8 mouse cellular contexts compared by ENCODE assay signal in genomic region chr2:69885451-69886305, GRCm38 (mm10). TPM values are rescaled to one million over a fixed set of nuclear protein-coding genes. Genes with fewer than 3 reads are reported as not detected.
DNase-seq lines count a peak whose midpoint lies in the region; ATAC-seq and TF ChIP-seq lines count a peak whose summit lies in the region.

Gene Mettl5 (minus strand): TSS chr2:69885615.

- H3K4me3 ChIP-seq in ES-E14 (ENCODE audit: insufficient read depth in 1 of 2, low read depth in 1 of 2, low read length in 2 of 2, poor library complexity in 1 of 2, severe bottlenecking in 1 of 2) = peak within 1 kb of the TSS; percentile 88 to 92
- H3K4me3 ChIP-seq in forebrain, embryonic 14.5 days (ENCODE audit: low read depth, low read length) = peak within 1 kb of the TSS; percentile 53
- peak within 1 kb of the TSS; percentile 86 for H3K4me3 ChIP-seq in liver, embryonic 16.5 days (ENCODE audit: low read depth, low read length)
- peak within 1 kb of the TSS; percentile 57 for H3K4me3 ChIP-seq in neural tube, embryonic 13.5 days

- in situ Hi-C loops in ES-E14 (cut with MboI; ENCODE audit: low sequenced_read_pairs in 2 of 2, unreplicated experiment in 2 of 2) = no loop called here

- H3K36me3 ChIP-seq in ES-E14 (ENCODE audit: control insufficient read depth, insufficient read depth, low read length, poor library complexity, severe bottlenecking) = no peaks in the 10 kb centered on the region
- H3K36me3 ChIP-seq in forebrain, embryonic 14.5 days (ENCODE audit: control insufficient read depth, insufficient read depth, low read length) = no peaks in the 10 kb centered on the region
- no peaks in the 10 kb centered on the region for H3K36me3 ChIP-seq in liver, embryonic 16.5 days (ENCODE audit: control insufficient read depth, insufficient read depth)
- H3K36me3 ChIP-seq in neural tube, embryonic 13.5 days = no peaks in the 10 kb centered on the region

- peaks cover 0 to 8% of the 10 kb centered on the region in 2 experiments; a peak in 3 of 4 replicates for H3K4me1 ChIP-seq in ES-E14 (ENCODE audit: control insufficient read depth in 2 of 2, insufficient read depth in 2 of 2, low read length in 2 of 2, poor library complexity in 1 of 2)
- H3K4me1 ChIP-seq in forebrain, embryonic 14.5 days (ENCODE audit: control insufficient read depth, insufficient read depth, low read length) = no peaks in the 10 kb centered on the region
- H3K4me1 ChIP-seq in liver, embryonic 16.5 days (ENCODE audit: control insufficient read depth, low read depth, low read length) = peaks cover 7% of the 10 kb centered on the region
- H3K4me1 ChIP-seq in neural tube, embryonic 13.5 days (replicated peaks) = peaks cover 18% of the 10 kb centered on the region

- H3K9ac ChIP-seq in ES-E14 (ENCODE audit: insufficient read depth, low read depth, low read length, poor library complexity, severe bottlenecking) = peak within 1 kb of the TSS; percentile 91
- peak within 1 kb of the TSS; percentile 77 for H3K9ac ChIP-seq in forebrain, embryonic 14.5 days (ENCODE audit: low read length)
- peak within 1 kb of the TSS; percentile 90 for H3K9ac ChIP-seq in liver, embryonic 16.5 days (ENCODE audit: low read depth, low read length)
- peak within 1 kb of the TSS; percentile 81 for H3K9ac ChIP-seq in neural tube, embryonic 13.5 days

- DNase-seq in ES-E14 (ENCODE audit: low read depth, low spot score) = no peak
- DNase-seq in cerebellum, adult 11 months = peak; percentile 81
- peak; percentile 89 for DNase-seq in forebrain, embryonic 14.5 days (ENCODE audit: low spot score)
- peak; percentile 88 to 93 for DNase-seq in heart, postnatal 14 days
- DNase-seq in large intestine, adult 2 months (ENCODE audit: low read depth, low spot score) = peak; percentile 53
- DNase-seq in telencephalon, adult 2 months (ENCODE audit: low read depth, low spot score) = peak; percentile 83

- WGBS in forebrain, embryonic 14.5 days = 2% methylated on average over 45 of the region's 45 CpGs
- WGBS in large intestine, adult 2 months = 1% methylated on average over 45 of the region's 45 CpGs
- under 1% methylated on average over 45 of the region's 45 CpGs for WGBS in liver, embryonic 16.5 days (ENCODE audit: insufficient replicate concordance)
- WGBS in neural tube, embryonic 13.5 days = 2% methylated on average over 45 of the region's 45 CpGs

- H3K27me3 ChIP-seq in forebrain, embryonic 14.5 days (replicated peaks; ENCODE audit: control insufficient read depth, insufficient read depth, low read length) = no peaks in the 10 kb centered on the region
- no peaks in the 10 kb centered on the region for H3K27me3 ChIP-seq in liver, embryonic 16.5 days (ENCODE audit: control insufficient read depth, insufficient read depth, low read depth, low read length)
- no peaks in the 10 kb centered on the region for H3K27me3 ChIP-seq in neural tube, embryonic 13.5 days

- H3K27ac ChIP-seq in ES-E14 (ENCODE audit: insufficient read depth, low read depth, low read length, poor library complexity, severe bottlenecking) = peak within 1 kb of the TSS; percentile 72; the same call in 1 of the 2 replicates
- H3K27ac ChIP-seq in forebrain, embryonic 14.5 days (ENCODE audit: low read depth, low read length) = no peak within 1 kb of the TSS
- H3K27ac ChIP-seq in liver, embryonic 16.5 days (ENCODE audit: low read length) = peak within 1 kb of the TSS; percentile 86
- H3K27ac ChIP-seq in neural tube, embryonic 13.5 days (replicated peaks) = peak within 1 kb of the TSS; percentile 42

- ATAC-seq in forebrain, embryonic 14.5 days = peak; percentile 98
- peak; percentile 98 for ATAC-seq in liver, embryonic 16.5 days (ENCODE audit: low read depth)
- ATAC-seq in neural tube, embryonic 13.5 days (ENCODE audit: low read depth) = peak; percentile 96

- H3K4me2 ChIP-seq in forebrain, embryonic 14.5 days (ENCODE audit: low read length) = peak within 1 kb of the TSS; percentile 77
- peak within 1 kb of the TSS; percentile 71 for H3K4me2 ChIP-seq in liver, embryonic 16.5 days (ENCODE audit: low read depth, low read length)
- peak within 1 kb of the TSS; percentile 78 for H3K4me2 ChIP-seq in neural tube, embryonic 13.5 days

- intact Hi-C loops in heart, postnatal 14 days (cut with DNase I) = no loop called here

- no peaks in the 10 kb centered on the region for H3K9me3 ChIP-seq in ES-E14 (ENCODE audit: control insufficient read depth, insufficient read depth, low read depth, low read length)
- no peaks in the 10 kb centered on the region for H3K9me3 ChIP-seq in forebrain, embryonic 14.5 days (replicated peaks; ENCODE audit: control insufficient read depth, low read length)
- no peaks in the 10 kb centered on the region for H3K9me3 ChIP-seq in liver, embryonic 16.5 days (replicated peaks; ENCODE audit: control insufficient read depth, low read length)
- no peaks in the 10 kb centered on the region for H3K9me3 ChIP-seq in neural tube, embryonic 13.5 days

TF ChIP-seq in ES-E14, 5 proteins besides CTCF, POLR2A, EP300 and RAD21:
- TF ChIP-seq ZC3H11A (IDR thresholded peaks at IDR 0.05; ENCODE audit: borderline replicate concordance, low read depth, low read length) (no peak), ZNF384 (IDR thresholded peaks at IDR 0.05; ENCODE audit: low read depth, low read length) (peak; percentile 38; the same call in 1 of the 2 replicates), MAFK (IDR thresholded peaks at IDR 0.05; ENCODE audit: insufficient read depth, low read depth, low read length) (no peak), HCFC1 (IDR thresholded peaks at IDR 0.05; ENCODE audit: borderline replicate concordance, insufficient read depth, low read length) (peak; percentile 86), CHD2 (IDR thresholded peaks at IDR 0.05; ENCODE audit: low read depth, low read length) (no peak)

RNA-seq across cellular contexts. Expression of gene Mettl5, which starts in this region (rescaled TPM):
- total RNA-seq in ES-E14 (2012; rRNA removed) = 31.6 and 43.0 TPM in 2 replicates
- polyA plus RNA-seq in forebrain, embryonic 14.5 days (2014; fragmentation: Nextera tagmentation; extraction: Ambion mirVana) = 31.1 and 34.2 TPM in 2 replicates
- total RNA-seq in heart, postnatal 14 days (2021) = 10 to 100 TPM; 19.1 to 20.2 TPM
- polyA plus RNA-seq in large intestine, adult 2 months (2012; rRNA removed) = 4.0 and 4.5 TPM in 2 replicates
- polyA plus RNA-seq in liver, embryonic 16.5 days (2015; fragmentation: Nextera tagmentation; extraction: Ambion mirVana) = 23.5 and 29.7 TPM in 2 replicates
- 26.9 and 31.0 TPM in 2 replicates for polyA plus RNA-seq in neural tube, embryonic 13.5 days (2015; fragmentation: Nextera tagmentation; extraction: Ambion mirVana)
